Mouse (Mus musculus): ENCODE measurements around the gene Aida. TPM values are rescaled to one million over a fixed set of nuclear protein-coding genes. Genes with fewer than 3 reads are reported as not detected.
A peak's percentile ranks its signal among the peaks of the same experiment; 100 is the strongest.

Gene Aida
- polyA plus RNA-seq, 1 experiment from 2014 or later: 25.2 TPM

- Histone ChIP-seq H3K4me2 (peak overlapping the region; percentile 66), H3K9ac (peak overlapping the region; percentile 90), H3K4me1 (ENCODE audit: insufficient read depth) (no peaks in the 10 kb centered on the region), H3K9me3 (ENCODE audit: low read depth, low read length) (no peaks in the 10 kb centered on the region), H3K27me3 (ENCODE audit: insufficient read depth, low read length) (no peaks in the 10 kb centered on the region), H3K36me3 (ENCODE audit: insufficient read depth) (peaks cover 50% of the 10 kb centered on the region), H3K27ac (ENCODE audit: low read depth) (peak overlapping the region; percentile 86), H3K4me3 (ENCODE audit: low read depth, low read length) (peak overlapping the region; percentile 88)
- ATAC-seq (ENCODE audit: insufficient read depth): peak; percentile 96
- WGBS: under 1% methylated on average over 72 of the region's 72 CpGs
- peak; percentile 89 for DNase-seq
- TF ChIP-seq CTCF (IDR thresholded peaks at IDR 0.05; ENCODE audit: low read depth): no peak
These were observed 48.8 kb downstream of the Aida start for GRCm38 (mm10) chr1:183344886-183345816.

- Histone ChIP-seq H3K4me1 (ENCODE audit: insufficient read depth) (no peaks in the 10 kb centered on the region), H3K27ac (ENCODE audit: low read depth) (peak overlapping the region; percentile 86; the same call in 1 of the 2 replicates), H3K27me3 (ENCODE audit: insufficient read depth, low read length) (no peaks in the 10 kb centered on the region), H3K4me2 (peak overlapping the region; percentile 66), H3K9ac (peak overlapping the region; percentile 90), H3K4me3 (ENCODE audit: low read depth, low read length) (peak overlapping the region; percentile 88), H3K36me3 (ENCODE audit: insufficient read depth) (peaks cover 50% of the 10 kb centered on the region), H3K9me3 (ENCODE audit: low read depth, low read length) (no peaks in the 10 kb centered on the region)
- no peak for TF ChIP-seq CTCF (IDR thresholded peaks at IDR 0.05; ENCODE audit: low read depth)
- WGBS: 8% methylated on average over 10 of the region's 10 CpGs
- DNase-seq (peak; percentile 3), ATAC-seq (ENCODE audit: insufficient read depth) (peak; percentile 50)
These were observed 49.4 kb downstream of the Aida start for GRCm38 (mm10) chr1:183345817-183346195.

- H3K4me1 ChIP-seq (ENCODE audit: insufficient read depth): no peaks in the 10 kb centered on the region
- DNase-seq: peak; percentile 89
- no peaks in the 10 kb centered on the region for H3K27me3 ChIP-seq (ENCODE audit: insufficient read depth, low read length)
- no peak overlapping the region for H3K9ac ChIP-seq
- peak; percentile 70 for TF ChIP-seq CTCF (IDR thresholded peaks at IDR 0.05; ENCODE audit: low read depth)
- H3K9me3 ChIP-seq (ENCODE audit: low read depth, low read length): no peaks in the 10 kb centered on the region
- no peak overlapping the region for H3K4me2 ChIP-seq
- H3K4me3 ChIP-seq (ENCODE audit: low read depth, low read length): no peak overlapping the region
- no peak for ATAC-seq (ENCODE audit: insufficient read depth)
- 21% methylated on average over 6 of the region's 6 CpGs for WGBS
- H3K27ac ChIP-seq (ENCODE audit: low read depth): no peak overlapping the region
- peaks cover 62% of the 10 kb centered on the region for H3K36me3 ChIP-seq (ENCODE audit: insufficient read depth)
These were observed 53.5 kb downstream of the Aida start for GRCm38 (mm10) chr1:183349840-183350239.

GRCm38 (mm10) chr1:183358901-183359300 lies 62.5 kb downstream of the Aida start:
- no peak for TF ChIP-seq CTCF (IDR thresholded peaks at IDR 0.05; ENCODE audit: low read depth)
- Histone ChIP-seq H3K4me2 (no peak overlapping the region), H3K9me3 (ENCODE audit: low read depth, low read length) (no peaks in the 10 kb centered on the region), H3K4me3 (ENCODE audit: low read depth, low read length) (no peak overlapping the region), H3K36me3 (ENCODE audit: insufficient read depth) (peaks cover 86% of the 10 kb centered on the region), H3K27me3 (ENCODE audit: insufficient read depth, low read length) (no peaks in the 10 kb centered on the region), H3K4me1 (ENCODE audit: insufficient read depth) (no peaks in the 10 kb centered on the region), H3K9ac (no peak overlapping the region), H3K27ac (ENCODE audit: low read depth) (no peak overlapping the region)
- 95% methylated on average over 3 of the region's 3 CpGs for WGBS
- DNase-seq (no peak), ATAC-seq (ENCODE audit: insufficient read depth) (no peak)

- ATAC-seq (ENCODE audit: insufficient read depth): no peak
- H3K27me3 ChIP-seq (ENCODE audit: insufficient read depth, low read length): no peaks in the 10 kb centered on the region
- no peak for TF ChIP-seq CTCF (IDR thresholded peaks at IDR 0.05; ENCODE audit: low read depth)
- H3K36me3 ChIP-seq (ENCODE audit: insufficient read depth): peaks cover 81% of the 10 kb centered on the region
- H3K27ac ChIP-seq (ENCODE audit: low read depth): no peak overlapping the region
- DNase-seq: no peak
- 83% methylated on average over 5 of the region's 5 CpGs for WGBS
- H3K4me2 ChIP-seq: no peak overlapping the region
- no peaks in the 10 kb centered on the region for H3K4me1 ChIP-seq (ENCODE audit: insufficient read depth)
- no peaks in the 10 kb centered on the region for H3K9me3 ChIP-seq (ENCODE audit: low read depth, low read length)
- no peak overlapping the region for H3K4me3 ChIP-seq (ENCODE audit: low read depth, low read length)
- no peak overlapping the region for H3K9ac ChIP-seq
These were observed 65.9 kb downstream of the Aida start for GRCm38 (mm10) chr1:183362301-183362700.

GRCm38 (mm10) chr1:183362729-183363576 lies 66.6 kb downstream of the Aida start:
- WGBS: 70% methylated on average over 14 of the region's 14 CpGs
- no peak overlapping the region for H3K27ac ChIP-seq (ENCODE audit: low read depth)
- H3K4me3 ChIP-seq (ENCODE audit: low read depth, low read length): no peak overlapping the region
- H3K9me3 ChIP-seq (ENCODE audit: low read depth, low read length): no peaks in the 10 kb centered on the region
- peaks cover 74% of the 10 kb centered on the region for H3K36me3 ChIP-seq (ENCODE audit: insufficient read depth)
- peak; percentile 18 for DNase-seq
- no peaks in the 10 kb centered on the region for H3K4me1 ChIP-seq (ENCODE audit: insufficient read depth)
- no peak overlapping the region for H3K4me2 ChIP-seq
- no peak for TF ChIP-seq CTCF (IDR thresholded peaks at IDR 0.05; ENCODE audit: low read depth)
- H3K9ac ChIP-seq: no peak overlapping the region
- no peaks in the 10 kb centered on the region for H3K27me3 ChIP-seq (ENCODE audit: insufficient read depth, low read length)
- ATAC-seq (ENCODE audit: insufficient read depth): no peak

- Histone ChIP-seq H3K4me1 (ENCODE audit: insufficient read depth) (no peaks in the 10 kb centered on the region; the same call in 1 of the 2 replicates), H3K4me2 (no peak overlapping the region), H3K27ac (ENCODE audit: low read depth) (no peak overlapping the region), H3K36me3 (ENCODE audit: insufficient read depth) (peaks cover 69% of the 10 kb centered on the region), H3K9ac (no peak overlapping the region), H3K9me3 (ENCODE audit: low read depth, low read length) (no peaks in the 10 kb centered on the region), H3K4me3 (ENCODE audit: low read depth, low read length) (no peak overlapping the region), H3K27me3 (ENCODE audit: insufficient read depth, low read length) (no peaks in the 10 kb centered on the region)
- no peak for TF ChIP-seq CTCF (IDR thresholded peaks at IDR 0.05; ENCODE audit: low read depth)
- 76% methylated on average over 5 of the region's 5 CpGs for WGBS
- no peak for DNase-seq
- no peak for ATAC-seq (ENCODE audit: insufficient read depth)
These were observed 67.1 kb downstream of the Aida start for GRCm38 (mm10) chr1:183363577-183363867.

All from lung, embryonic 14.5 days (tissue).